Mouse (Mus musculus): ENCODE results near the gene Nod2.
"Not testable (repeated sequence)": the region's sequence is repeated elsewhere in the genome, so short reads cannot be mapped to it uniquely, and the experiment has no call there.

Gene Nod2

DNA sequence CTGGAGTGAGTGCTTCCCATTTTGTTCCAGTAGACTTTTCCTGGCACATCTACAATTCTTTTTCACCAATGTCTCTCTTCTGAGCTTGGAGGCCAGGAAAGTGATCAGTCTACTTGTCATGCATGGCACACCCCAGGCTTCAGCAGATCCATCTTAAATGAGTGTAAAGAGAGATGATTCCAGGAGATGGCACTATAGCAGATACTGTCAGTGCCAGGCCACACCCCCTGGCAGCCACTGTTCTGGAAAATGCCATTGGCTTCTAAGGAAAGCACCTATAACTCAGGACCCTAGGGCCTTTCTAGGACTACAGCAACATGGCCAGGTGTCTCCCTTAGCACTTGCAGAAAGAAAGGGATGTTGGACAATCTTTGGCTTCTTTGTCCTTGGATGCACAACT, 16.0 kb upstream of the Nod2 start:
- peak; percentile 53 to 65 for DNase-seq (ENCODE audit: low spot score in 2 of 2)

DNA sequence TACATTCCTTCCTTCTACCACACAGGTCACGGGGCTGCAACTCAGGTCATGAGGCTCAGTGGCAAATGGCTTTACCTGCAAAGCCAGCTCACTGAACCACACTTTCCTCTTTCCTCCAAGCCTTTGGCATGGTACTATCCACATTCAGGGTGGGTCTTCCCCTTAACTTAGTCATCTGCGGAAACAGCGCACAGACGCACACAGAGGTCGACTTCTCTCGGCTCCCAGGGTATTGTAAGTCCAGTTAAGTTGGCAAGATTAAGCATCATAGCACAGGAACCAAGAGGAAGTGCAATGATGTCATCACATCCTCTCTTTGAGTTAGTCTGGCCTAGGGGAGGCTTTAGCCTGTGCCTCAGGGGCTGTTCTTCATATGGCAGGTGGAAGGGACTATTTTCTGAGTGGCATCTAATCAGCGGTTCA, 13.8 kb upstream of the Nod2 start:
- no peak for DNase-seq (ENCODE audit: low spot score in 2 of 2)

DNA sequence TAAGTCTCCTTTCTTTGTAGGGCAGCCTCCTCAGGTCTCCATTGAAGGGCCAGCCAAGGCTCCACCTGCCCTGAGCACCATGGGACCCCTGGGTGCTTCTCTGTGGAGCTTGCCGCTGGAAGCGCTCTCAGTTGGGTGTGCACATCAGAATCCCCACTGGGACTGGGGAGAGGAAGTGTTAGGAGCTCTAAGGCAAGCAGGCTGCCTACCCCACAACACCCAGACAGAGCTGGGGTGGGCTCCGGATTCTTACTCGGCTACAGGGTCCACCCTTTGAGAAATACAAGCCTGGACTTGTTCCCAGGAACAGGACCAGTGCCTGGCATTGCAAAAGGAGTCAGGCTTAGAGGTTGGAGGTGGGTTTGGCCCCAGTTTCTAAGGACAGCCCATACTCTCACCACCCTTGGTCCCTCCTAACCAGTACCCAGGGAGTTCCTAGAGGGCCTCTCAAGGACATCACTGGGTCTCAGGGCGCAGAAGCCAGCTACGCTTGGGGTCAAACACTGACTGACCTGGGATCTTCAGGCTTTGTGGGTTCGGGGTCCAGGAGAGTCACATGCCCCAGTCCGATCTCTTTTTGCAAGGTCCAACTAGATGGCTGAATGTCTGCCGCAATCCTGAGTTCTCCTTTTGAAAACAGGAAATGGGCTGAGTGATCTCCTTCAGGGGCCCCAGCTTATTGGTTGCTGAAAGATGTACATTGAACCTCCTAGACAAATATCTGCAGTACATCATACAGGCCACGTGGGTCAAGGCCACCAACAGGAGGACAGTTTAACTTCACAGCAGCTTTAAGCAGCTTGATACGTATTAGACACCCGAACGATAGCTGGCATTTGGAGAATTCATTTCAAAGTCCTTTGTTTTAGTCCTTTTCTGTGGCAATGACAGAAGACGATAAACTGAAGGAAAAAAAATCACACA, 11.4 kb upstream of the Nod2 start, which contains the start of gene Snx20:
TSS of gene Snx20 (minus strand) at position 655 of the 924 bp plus-strand sequence.
- no peak for DNase-seq (ENCODE audit: low spot score in 2 of 2)

DNA sequence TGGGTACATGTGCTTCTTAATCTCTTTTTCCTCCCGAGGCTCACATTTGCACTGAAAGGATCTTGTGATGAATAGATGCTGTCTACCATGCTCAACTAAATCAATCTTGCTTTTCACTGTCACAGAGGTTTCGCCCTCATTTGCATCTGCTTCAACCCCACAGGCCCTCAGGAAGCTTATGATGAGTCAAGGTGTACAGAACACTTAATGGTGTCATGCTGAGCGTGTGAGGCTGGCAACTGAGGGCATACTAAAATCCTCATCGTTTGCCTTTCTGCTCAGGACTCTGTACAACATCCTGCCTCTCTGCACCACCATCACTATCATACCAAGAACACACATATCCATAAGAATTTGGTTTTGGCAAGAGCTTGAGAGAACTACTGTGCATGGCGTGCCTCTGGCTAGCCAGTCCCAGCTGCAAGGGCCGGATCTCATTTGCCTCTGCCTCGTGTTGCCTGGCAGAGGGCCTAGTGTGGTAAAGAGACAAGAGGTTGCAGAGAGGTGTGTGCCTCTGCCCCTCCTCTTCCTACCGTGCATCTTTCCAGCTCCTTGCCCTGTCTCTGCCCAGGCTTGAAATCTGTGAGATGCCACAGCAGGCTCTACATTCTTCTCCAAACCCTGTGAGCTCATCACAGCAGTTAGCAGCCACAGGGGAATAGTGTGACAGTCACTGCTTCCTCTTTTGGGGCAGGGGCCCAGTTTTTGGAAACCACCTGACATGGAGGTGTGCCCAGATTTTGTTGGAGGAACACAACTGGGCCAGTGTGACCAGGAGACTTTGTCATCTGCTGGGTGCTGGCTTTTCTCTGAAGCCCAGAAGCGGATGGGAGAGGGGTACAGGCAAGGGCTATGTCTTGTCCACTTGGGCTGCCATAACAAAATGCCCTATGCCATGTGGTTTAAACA, 9.8 kb upstream of the Nod2 start:
- DNase-seq (ENCODE audit: low spot score in 2 of 2): no peak

DNA sequence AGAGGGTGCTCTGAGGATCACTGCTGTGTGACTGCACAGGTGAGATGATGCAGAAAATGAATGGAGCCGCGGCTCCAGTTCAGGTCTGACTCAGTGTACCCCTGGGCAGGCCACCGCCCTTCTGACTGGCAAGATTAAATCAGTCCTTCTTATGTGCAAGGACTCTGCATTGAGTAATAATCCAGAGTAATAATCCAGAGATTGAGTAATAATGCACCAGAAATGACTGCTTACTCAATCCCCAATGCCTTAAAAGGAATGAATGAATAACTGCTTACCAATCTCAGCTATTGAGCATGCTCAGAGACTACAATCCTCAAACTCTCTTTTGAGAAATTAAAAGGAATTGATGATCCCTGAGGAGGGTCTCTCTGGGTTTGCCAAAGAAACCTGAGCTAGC, 8.2 kb upstream of the Nod2 start:
- DNase-seq (ENCODE audit: low spot score in 2 of 2): no peak

DNA sequence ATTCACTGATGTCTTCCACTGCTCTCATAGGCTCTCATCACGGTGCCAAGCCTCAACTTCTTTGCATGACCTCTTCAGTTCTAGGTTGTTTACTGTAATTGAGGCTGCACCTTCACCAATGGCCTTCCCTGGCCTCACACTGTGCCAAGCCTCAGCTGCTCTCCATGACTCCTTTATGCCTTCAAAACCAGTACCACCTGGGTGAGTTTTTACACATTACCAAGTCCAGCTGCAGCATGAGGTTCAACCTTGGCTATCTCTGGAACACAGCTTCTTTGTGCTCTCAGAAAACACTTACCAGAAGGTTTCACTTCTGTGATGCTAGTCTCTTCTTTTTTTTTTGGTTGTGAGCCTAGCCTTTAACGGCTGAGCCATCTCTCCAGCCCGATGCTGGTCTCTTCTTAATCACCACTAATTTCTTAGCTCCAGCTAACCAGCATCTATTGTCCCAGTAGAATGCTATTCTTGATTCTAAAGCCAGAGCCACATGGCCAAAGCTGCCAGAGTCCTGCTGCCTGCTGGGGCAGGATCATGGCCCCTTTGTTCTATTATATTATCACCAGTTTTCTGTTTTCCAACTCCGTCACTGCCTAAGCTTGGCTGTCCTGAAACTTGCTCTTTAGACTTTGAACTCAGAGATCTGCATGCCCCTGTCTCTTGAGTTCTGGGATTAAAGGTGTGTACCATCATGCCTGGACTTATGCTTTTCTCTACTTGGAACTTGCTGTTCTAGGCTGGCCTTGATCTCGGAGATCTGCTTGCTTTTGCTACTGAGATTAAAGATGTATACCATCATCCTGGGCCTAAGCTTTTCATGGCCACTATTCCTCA, 4.2 kb upstream of the Nod2 start:
- DNase-seq (ENCODE audit: low spot score in 2 of 2): no peak

DNA sequence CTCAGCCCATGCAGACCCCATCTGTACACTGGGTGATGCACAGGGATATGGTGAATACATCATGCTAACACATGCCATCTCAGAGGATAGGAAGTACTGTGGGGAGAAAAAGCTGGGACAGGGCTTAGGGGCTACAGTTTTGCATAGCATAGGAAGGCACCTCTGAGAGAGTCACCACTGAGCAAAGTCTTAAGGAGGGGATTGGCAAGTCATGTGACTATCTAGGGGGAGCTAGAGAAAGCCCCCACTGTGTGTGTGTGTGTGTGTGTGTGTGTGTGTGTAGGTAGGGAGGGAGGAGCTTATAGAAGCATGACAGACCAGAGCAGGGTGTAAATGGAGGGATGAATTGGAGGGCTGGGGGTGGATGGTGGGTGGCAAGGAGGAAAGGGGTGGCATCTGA, 1.2 kb downstream of the Nod2 start:
- no peak for DNase-seq (ENCODE audit: low spot score in 2 of 2)

DNA sequence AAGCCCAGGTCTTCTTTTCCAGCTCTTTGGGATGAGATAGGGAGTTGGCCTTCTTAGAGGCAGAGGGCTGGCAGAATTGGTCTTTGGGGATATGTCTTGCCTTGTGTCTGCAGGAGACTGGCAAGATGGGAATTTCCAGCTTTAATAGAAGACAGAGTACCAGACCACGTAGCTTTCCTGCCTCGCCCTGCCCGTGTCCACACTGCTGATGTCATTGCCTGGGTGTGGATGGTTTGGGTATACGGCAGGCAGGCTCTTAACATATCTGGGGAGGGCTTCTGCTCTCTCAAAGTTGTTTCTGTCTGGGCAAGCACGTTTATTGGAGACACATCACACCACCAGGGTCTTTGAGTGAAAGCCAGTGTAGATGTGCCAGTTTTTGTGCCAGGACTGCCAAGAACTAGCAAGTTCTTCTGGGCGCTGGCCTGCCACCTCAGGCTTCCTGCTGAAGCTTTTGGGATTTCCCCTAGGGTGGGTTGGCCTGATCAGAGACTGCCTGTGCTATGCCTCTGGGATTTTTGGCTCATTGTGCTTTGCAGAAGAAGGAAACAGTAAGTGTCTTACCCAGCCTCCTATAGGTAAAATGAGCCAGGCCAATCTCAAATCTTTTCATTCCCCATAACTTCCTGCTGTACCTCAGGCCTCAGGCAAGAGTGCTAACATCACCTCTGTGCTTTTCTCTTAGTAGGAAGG, 3.0 kb downstream of the Nod2 start:
- no peak for DNase-seq (ENCODE audit: low spot score in 2 of 2)

DNA sequence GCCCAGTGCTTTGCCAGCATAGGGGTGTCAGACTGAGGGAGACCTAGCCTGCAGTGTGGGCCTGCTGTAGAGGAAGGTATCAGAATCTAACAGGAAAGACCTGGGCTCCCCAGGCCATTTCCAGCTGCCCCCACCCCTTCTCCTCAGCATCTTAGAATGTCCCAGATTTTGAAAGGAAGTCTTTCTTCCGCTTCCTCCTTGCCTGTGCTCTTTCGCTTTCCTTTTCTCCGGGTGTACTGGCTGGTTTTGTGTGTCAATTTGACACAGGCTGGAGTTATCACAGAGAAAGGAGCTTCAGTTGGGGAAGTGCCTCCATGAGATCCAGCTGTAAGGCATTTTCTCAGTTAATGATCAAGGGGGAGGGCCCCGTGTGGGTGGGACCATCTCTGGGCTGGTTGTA, 4.0 kb downstream of the Nod2 start:
- DNase-seq (ENCODE audit: low spot score in 2 of 2): not testable (repeated sequence)

DNA sequence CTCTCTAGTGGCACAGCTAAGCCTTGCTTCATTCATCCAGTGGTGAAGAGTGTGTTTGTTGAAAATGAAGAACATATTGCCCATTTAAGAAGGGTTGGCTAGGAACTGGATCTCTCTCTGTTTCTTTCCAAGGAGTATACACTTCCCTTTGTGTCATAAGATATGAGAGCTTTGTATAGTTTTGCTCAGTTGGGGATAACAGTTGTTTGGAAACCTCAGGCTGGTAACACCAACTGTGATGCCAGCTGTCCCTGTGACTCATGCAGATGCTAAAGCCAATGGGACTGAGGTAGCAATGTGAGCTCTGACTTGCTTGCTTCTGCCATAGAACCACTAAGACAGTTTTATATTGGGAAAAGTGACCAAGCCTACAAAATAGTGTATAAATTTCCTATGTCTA, 8.2 kb downstream of the Nod2 start:
- no peak for DNase-seq (ENCODE audit: low spot score in 2 of 2)

DNA sequence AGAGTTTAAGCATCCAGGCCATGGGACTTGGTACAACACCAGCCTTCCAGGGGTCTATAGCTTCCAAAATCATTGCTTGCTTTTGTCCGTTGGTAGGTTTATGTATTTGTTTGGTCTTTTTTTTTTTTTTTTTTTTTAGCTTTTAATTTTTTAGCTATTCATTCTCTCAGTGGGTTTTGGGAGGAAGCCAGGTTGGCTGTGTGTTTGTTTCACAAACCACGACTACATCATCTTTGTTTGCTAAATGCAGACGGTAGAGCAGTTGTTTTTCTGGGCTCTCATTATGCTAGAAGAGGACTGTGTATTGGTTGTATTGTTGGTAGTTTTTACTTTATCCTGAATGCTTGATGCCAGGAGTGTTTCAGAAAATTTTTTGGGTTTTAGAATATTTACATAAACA, 12.8 kb downstream of the Nod2 start:
- no peak for DNase-seq (ENCODE audit: low spot score in 2 of 2)

DNA sequence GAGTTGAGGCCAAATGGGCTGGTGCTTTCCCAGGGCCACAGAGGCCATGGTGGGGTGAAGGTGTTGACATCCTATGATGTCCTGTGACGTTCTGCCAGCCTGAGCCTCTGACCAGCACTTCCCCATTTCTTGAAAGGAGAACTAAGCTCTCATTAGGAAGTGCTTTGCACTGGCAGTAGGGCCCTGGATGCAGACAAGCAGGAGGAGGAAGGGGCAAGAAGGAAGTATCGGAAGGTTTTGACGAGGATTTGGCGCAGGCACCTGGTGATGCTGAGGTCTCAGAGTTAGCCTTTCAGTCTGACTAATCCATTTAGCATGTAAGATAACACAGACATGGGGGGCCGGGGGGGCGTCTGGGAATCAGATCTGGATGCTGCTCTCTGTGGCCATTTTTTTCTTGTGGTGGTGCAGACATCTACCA, 15.3 kb downstream of the Nod2 start:
- no peak for DNase-seq (ENCODE audit: low spot score in 2 of 2)

DNA sequence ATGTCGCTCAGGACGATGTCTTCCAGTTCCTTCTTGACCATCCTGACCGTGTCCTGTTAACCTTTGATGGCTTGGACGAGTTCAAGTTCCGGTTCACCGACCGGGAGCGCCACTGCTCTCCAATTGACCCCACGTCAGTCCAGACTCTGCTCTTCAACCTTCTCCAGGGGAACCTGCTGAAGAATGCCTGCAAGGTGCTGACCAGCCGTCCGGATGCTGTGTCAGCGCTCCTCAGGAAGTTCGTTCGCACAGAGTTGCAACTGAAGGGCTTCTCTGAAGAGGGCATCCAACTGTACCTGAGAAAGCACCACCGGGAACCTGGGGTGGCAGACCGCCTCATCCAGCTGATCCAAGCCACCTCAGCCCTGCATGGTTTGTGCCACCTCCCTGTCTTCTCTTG, 17.0 kb downstream of the Nod2 start:
- DNase-seq (ENCODE audit: low spot score in 2 of 2): no peak

DNA sequence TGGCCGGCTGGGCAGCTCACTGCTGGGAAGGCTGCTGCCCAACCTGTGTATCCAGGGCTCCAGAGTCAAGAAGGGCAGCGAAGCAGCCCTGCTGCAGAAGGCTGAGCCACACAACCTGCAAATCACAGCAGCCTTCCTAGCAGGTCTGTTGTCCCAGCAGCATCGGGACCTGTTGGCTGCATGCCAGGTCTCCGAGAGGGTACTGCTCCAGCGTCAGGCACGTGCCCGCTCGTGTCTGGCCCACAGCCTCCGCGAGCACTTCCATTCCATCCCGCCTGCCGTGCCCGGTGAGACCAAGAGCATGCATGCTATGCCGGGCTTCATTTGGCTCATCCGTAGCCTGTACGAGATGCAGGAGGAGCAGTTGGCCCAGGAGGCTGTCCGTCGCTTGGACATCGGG, 17.8 kb downstream of the Nod2 start:
- no peak for DNase-seq (ENCODE audit: low spot score in 2 of 2)

DNA sequence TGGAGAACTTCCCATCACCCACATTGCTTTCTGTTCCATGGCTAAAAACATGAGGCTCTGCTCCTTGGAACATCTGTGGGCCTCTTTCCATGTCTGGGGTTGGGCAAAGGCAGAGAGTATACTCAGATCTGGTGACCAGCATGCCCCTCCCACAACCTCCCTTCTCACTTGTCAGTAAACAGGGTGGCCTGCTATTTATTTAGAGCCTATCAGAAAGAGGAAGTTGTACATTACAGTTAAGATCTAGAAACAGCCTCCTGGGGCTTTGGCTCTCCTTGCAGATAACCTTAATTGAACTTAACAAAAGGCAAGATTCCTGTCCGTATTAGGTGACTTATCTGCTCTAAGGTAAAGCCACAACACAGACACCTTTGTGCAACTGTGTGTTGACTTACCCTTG, 19.3 kb downstream of the Nod2 start:
- no peak for DNase-seq (ENCODE audit: low spot score in 2 of 2)

DNA sequence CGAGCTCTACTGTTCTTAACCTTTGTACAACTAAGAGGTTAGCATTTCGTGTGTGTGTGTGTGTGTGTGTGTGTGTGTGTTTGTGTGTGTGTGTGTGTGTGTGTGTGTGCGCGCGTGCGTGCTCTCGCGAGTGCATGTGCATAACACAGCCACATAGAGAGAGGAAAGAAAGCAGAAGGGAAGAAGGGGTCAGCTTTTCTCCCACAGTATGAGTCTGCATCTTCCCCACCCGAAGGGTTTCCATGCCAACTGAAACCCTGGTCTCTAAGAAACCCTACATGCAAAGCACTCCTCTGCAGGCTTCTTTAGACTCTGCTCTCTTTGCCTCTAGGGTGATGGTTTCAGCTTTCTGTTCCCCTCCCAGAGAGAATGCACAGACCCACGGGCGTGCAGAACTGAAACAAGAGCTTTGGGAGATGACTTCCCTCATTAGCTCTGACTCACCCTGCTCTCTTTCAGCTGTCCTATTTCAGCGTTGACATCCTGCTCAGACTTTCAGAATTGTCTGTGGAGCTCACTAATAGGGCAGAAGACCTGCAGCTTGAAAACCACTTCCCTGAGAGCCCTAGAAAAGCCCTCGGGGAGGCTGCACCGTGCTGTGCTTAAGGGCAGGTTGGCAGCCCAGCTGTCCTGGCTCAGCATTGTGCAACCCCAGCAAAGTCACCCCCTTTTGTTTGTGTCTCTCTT, 21.4 kb downstream of the Nod2 start:
- DNase-seq (ENCODE audit: low spot score in 2 of 2): peak; percentile 69 to 87

DNA sequence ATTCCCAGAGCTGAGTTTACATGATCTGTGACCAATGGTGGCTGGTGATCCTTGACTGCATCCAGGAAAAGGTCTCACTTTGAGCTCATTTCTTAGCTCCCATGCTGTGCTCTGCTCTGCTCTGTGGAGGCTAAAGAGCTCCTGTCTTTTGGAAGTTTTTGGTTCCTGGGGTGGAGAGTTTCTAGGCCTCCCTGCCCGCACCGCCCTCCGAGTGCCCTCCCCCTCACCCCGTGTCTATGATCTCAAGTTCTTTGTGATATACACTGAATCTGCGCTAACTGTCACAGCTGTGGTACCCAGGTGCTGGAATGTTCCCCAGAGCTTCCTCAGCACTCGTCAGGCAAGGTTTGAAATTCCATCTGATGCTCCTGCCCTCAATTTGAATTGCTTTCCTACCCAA, 23.7 kb downstream of the Nod2 start:
- no peak for DNase-seq (ENCODE audit: low spot score in 2 of 2)

DNA sequence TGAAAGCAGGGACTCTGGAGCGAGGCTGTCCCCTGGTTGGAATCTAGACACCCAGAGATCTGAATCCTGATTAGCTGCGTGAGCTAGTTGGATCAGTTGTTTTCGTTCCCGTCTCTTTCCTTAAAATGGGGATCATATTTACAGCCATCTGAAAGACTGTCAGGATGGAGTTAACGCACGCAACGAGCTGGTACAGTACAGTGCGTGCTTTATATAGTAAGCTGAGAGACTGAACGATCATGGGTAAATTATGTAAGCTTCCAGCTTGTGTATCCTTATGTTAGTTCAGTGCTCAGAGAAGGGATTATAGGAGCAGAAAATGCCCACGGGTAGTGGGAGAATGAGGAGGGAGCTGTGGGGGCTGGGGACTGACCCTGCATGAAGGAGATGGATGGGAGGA, 24.5 kb downstream of the Nod2 start:
- peak in 1 of 2 experiments; percentile 68 for DNase-seq (ENCODE audit: low spot score in 2 of 2)

DNA sequence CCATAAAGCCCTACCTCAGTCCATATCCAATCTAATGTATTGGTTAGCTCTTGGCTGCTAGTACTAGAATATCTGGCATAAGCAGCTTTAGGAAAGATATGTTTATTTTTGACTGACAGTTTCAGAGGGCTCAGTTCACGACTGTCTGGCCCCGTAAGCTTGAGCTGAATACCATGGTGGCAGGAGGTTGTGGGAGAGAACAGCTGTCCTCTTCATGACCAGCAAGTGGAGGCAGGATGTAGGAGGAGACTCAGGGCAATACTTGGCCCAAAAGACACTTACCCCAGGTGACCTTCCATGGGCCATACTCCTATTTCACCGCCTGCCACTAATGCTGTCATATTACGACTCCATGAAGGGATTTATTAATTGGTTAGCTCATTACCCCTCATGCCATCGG, 26.7 kb downstream of the Nod2 start:
- DNase-seq (ENCODE audit: low spot score in 2 of 2): no peak

DNA sequence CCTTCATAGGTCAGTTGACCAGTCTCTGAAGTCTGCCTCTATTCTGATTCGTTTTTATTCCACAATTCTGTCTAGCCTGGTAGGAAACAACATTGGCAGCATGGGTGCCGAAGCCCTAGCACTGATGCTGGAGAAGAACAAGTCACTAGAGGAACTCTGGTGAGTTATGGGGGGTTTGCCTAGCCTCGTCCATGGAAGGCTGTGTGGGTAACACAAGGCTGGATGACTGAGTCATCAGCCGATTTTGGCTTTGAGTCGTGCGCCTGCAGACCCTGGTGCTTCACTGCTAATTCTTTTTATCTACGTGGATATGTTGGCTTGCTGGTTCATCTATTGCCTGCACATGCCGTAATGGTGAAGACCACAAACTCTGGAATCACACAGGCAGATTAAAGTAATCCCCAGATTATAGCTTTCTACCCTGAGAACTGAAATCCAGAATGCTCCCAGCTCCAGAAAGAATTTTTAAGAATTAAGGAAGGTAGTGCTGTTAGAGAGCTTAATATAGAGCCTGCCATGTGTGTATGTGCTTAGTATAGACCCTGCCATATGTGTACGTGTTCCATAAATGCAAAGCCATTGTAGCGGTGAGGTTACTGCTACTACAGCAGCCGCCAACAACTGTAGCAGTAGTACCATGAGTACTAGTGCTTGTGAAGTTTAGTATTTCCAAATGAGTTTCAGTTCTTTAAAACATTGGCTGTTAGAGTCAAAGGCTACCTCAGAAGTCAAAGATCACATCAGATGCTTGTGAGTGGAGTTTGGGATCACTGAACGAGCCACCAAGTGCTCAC, 28.5 kb downstream of the Nod2 start:
- no peak for DNase-seq (ENCODE audit: low spot score in 2 of 2)
